Mouse (Mus musculus) neural tube, embryonic 11.5 days (tissue): ENCODE results near the gene Rhob. TPM values are rescaled to one million over a fixed set of nuclear protein-coding genes. Genes with fewer than 3 reads are reported as not detected.
A peak's percentile ranks its signal among the peaks of the same experiment; 100 is the strongest.

Experiments
- ATAC-seq: fragments of 200-750 bp; cut with Nextera tagmentation; 2 replicates; pipeline ENCODE4 v1.8.0; 2017; ENCODE audit warnings: moderate number of reproducible peaks, mild to moderate bottlenecking, moderate TSS enrichment, moderate library complexity; ENCODE audit not compliant: insufficient read depth, low FRiP score, low TSS enrichment
- DNase-seq: peaks from one replicate; pipeline ENCODE4 v3.0.0-alpha.2; 2015; ENCODE audit warnings: low spot score
- H3K27ac ChIP-seq: fragments of 300-500 bp; sonication (generic); 2 replicates; pipeline ENCODE4 v1.5.1; 2014; ENCODE audit warnings: low read depth, mild to moderate bottlenecking, low read length
- H3K27me3 ChIP-seq: fragments of 300-500 bp; sonication (generic); 2 replicates; pipeline ENCODE4 v1.6.1; 2014; ENCODE audit warnings: mild to moderate bottlenecking, low read length, mixed read lengths; ENCODE audit not compliant: control insufficient read depth, insufficient read depth
- H3K36me3 ChIP-seq: fragments of 300-500 bp; sonication (generic); 2 replicates; pipeline ENCODE4 v1.6.1; 2014; ENCODE audit warnings: mild to moderate bottlenecking, low read length, moderate library complexity, mixed read lengths; ENCODE audit not compliant: control insufficient read depth, insufficient read depth
- H3K4me1 ChIP-seq: fragments of 300-500 bp; sonication (generic); 2 replicates; pipeline ENCODE4 v1.6.1; 2014; ENCODE audit warnings: low read length, mixed read lengths; ENCODE audit not compliant: control insufficient read depth, insufficient read depth
- H3K4me2 ChIP-seq: fragments of 300-500 bp; sonication (generic); 2 replicates; pipeline ENCODE4 v1.6.1; 2014; ENCODE audit warnings: low read depth, mild to moderate bottlenecking, moderate library complexity
- H3K4me3 ChIP-seq: fragments of 300-500 bp; sonication (generic); 2 replicates; pipeline ENCODE4 v1.5.1; 2014; ENCODE audit warnings: low read depth, low read length
- H3K9ac ChIP-seq: fragments of 300-500 bp; sonication (generic); 2 replicates; pipeline ENCODE4 v1.6.1; 2014; ENCODE audit warnings: mild to moderate bottlenecking, low read length
- H3K9me3 ChIP-seq: fragments of 300-500 bp; sonication (generic); 2 replicates; pipeline ENCODE4 v1.6.1; 2016; ENCODE audit warnings: low read length; ENCODE audit not compliant: control insufficient read depth
- WGBS: fragments of 180-500 bp; shearing (Covaris S2); extraction: QIAGEN DNeasy Blood & Tissue Kit; methylation state at CpG from one replicate; pipeline ENCODE4 v1.1.7; 2014; 5-methylcytosine and 5-hydroxymethylcytosine counted together
- polyA plus RNA-seq: library from polyadenylated mRNA; unstranded; fragments of >200 nt; fragmentation: Nextera tagmentation; extraction: Ambion mirVana; gene quantifications from 2 replicates; pipeline ENCODE4 v1.2.1, GENCODE M21; 2014

Gene Rhob
- polyA plus RNA-seq, 1 experiment from 2014 or later, result 93.1 TPM

DNA sequence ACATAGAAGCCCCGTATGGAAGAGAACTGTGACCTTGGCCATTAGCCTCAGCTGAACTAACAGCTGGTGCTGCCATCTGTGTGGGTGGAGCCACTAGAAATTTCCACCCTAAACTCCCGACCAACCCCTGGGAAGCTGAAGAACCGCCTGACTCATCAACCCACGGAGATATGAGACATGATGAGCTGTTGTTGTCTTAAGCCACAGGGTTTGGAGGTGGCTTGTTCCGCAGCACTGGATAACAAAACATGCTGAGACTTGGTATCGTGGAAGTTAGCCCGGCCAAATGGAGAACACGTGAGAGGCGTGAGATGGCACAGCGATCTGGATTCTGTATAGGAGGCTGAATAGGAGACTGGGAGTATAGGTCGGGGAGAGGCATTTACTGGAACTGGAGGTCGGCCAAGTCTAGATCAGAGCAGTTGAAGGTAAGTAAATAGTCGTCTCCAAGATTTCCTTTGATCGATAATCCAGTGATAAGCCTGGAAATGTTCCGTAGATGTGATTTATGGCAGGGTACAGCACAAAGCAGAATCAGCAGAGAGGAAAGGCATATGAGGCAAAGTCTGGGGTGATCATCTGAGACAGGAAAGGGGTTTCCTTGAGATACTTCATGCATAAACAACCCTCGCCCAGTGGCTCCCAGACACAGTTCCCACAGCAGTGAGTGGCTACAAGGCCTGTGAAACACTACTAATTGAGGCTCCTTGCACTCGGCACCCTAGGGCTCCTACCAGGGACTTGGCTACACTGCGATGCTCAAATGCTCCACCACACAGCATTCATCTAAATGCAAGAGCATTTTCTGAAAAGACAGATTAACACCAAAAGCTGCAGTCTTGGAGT, 11.5 kb upstream of the Rhob start:
- Histone ChIP-seq H3K9ac (no peak overlapping the region), H3K9me3 (no peaks in the 10 kb centered on the region), H3K27me3 (no peaks in the 10 kb centered on the region), H3K4me3 (no peak overlapping the region), H3K4me1 (no peaks in the 10 kb centered on the region), H3K27ac (no peak overlapping the region), H3K36me3 (no peaks in the 10 kb centered on the region), H3K4me2 (no peak overlapping the region)
- ATAC-seq (no peak), DNase-seq (no peak)
- 69% methylated on average over 18 of the region's 18 CpGs for WGBS

DNA sequence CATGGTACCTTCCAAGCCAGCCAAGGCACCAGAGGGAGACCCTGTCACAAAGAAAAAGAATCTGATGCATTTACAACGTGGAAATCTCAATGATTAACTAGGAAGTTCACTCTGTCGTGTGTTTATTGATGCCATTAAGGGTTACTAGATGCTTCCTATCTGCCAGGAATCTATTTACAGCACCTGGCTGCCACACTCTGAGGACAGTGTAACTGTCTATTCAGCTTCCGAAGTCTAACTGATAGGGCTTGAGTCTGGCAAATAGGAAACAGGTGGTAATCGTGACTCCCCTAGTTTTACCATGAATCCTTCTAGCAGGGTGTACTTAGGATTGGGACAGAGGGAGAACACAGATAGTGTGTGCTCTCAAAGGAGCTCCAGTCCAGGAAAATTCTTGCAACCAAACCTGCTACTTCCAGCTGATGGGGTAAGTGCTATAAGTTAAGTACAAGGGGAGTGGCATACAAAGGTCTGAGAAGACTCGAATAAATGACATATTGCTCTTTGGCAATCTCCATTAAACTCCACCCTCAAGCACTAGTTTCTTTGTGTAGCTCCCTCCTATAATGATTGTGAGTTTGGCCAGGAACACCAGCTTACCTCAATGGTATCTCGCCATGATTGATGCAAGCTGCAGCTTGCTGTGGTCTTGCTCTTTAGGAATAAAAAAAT, 10.6 kb upstream of the Rhob start:
- no peaks in the 10 kb centered on the region for H3K4me1 ChIP-seq
- no peak overlapping the region for H3K4me3 ChIP-seq
- H3K9me3 ChIP-seq, result no peaks in the 10 kb centered on the region
- no peaks in the 10 kb centered on the region for H3K27me3 ChIP-seq
- WGBS, result 49% methylated on average over 6 of the region's 6 CpGs
- no peak overlapping the region for H3K4me2 ChIP-seq
- no peak for DNase-seq
- H3K9ac ChIP-seq, result no peak overlapping the region
- no peak for ATAC-seq
- no peaks in the 10 kb centered on the region for H3K36me3 ChIP-seq
- no peak overlapping the region for H3K27ac ChIP-seq

GRCm38 (mm10) chr12:8509693-8510092, 9.9 kb upstream of the Rhob start:
- 72% methylated on average over 5 of the region's 5 CpGs for WGBS
- no peak overlapping the region for H3K4me3 ChIP-seq

DNA sequence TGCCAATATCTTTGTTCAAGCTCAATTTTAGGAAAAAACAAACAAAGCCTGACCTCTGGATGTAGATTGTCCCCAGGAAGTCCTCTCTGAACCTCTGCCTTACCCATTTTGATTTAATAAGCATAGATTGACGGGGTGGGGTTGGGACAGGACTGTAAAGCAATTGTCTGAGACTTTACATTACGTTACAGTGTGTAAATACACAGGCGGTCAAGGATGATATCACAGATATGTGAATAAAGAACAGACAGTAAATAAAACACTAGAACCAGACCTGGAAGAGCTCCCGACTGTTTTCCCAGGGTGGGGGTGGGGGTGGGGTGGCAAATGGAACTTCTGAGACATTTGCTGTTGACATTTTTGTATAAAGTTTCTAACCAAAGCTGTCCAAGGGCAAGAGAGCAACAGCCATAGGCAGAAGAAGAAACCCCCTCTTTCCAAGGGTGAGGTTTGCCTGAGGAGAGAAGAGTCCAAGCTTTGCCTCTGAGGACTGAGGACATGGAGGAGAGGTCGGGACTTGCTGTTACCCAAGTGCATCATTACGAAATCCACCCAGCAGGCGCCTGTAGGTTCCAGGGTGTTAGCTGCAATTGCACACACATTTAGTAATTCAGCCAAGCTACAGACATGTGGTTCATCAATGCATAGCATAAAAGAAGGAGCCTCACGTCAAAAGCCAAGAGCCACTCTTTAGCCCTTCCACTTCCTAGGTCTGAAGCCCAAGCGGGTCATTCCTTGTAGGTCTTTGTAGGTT, 7.3 kb upstream of the Rhob start:
- 80% methylated on average over 9 of the region's 9 CpGs for WGBS
- Histone ChIP-seq H3K9ac (no peak overlapping the region), H3K27ac (no peak overlapping the region), H3K36me3 (no peaks in the 10 kb centered on the region), H3K4me1 (no peaks in the 10 kb centered on the region), H3K4me3 (no peak overlapping the region), H3K4me2 (no peak overlapping the region), H3K27me3 (no peaks in the 10 kb centered on the region), H3K9me3 (no peaks in the 10 kb centered on the region)
- ATAC-seq (no peak), DNase-seq (no peak)

More at GRCm38 (mm10) chr12:8509693-8510092, 9.9 kb upstream of the Rhob start:
- no peak overlapping the region for H3K27ac ChIP-seq
- H3K9ac ChIP-seq, result no peak overlapping the region
- H3K27me3 ChIP-seq, result no peaks in the 10 kb centered on the region
- H3K9me3 ChIP-seq, result no peaks in the 10 kb centered on the region
- no peaks in the 10 kb centered on the region for H3K4me1 ChIP-seq
- no peak overlapping the region for H3K4me2 ChIP-seq
- ATAC-seq, result no peak
- no peaks in the 10 kb centered on the region for H3K36me3 ChIP-seq
- DNase-seq, result no peak

- H3K36me3 ChIP-seq, result no peaks in the 10 kb centered on the region
- no peak overlapping the region for H3K4me3 ChIP-seq
- peaks cover 8% of the 10 kb centered on the region for H3K4me1 ChIP-seq
- ATAC-seq (no peak), DNase-seq (no peak)
- 91% methylated on average over 6 of the region's 6 CpGs for WGBS
- no peaks in the 10 kb centered on the region for H3K9me3 ChIP-seq
- no peak overlapping the region for H3K9ac ChIP-seq
- H3K27ac ChIP-seq, result no peak overlapping the region
- no peak overlapping the region for H3K4me2 ChIP-seq
- no peaks in the 10 kb centered on the region for H3K27me3 ChIP-seq
These were observed 4.3 kb upstream of the Rhob start for GRCm38 (mm10) chr12:8504131-8504530.

DNA sequence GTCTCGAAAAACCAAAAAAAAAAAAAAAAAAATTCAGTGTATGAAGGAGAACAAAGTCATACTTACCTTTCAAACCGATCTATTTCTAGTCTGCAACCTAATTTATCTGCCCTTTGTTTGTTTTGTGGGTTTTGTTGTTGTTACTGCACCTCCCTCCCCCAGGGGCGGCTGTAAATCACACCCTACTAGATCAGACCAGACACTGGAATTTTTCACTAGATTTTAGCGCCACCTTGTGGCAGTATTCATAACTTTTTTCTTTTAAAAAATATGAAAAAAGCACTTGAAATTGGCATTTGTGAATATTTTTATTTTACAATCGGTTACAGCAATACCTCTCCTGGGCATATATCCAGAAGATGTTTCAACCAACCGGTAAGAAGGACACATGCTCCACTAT, 2.7 kb upstream of the Rhob start:
- DNase-seq (peak; percentile 57), ATAC-seq (no peak)
- no peak overlapping the region for H3K9ac ChIP-seq
- H3K36me3 ChIP-seq, result no peaks in the 10 kb centered on the region
- H3K9me3 ChIP-seq, result no peaks in the 10 kb centered on the region
- peaks cover 10% of the 10 kb centered on the region for H3K4me1 ChIP-seq
- 10% methylated on average over 6 of the region's 6 CpGs for WGBS
- no peaks in the 10 kb centered on the region for H3K27me3 ChIP-seq
- no peak overlapping the region for H3K27ac ChIP-seq
- no peak overlapping the region for H3K4me2 ChIP-seq
- no peak overlapping the region for H3K4me3 ChIP-seq

DNA sequence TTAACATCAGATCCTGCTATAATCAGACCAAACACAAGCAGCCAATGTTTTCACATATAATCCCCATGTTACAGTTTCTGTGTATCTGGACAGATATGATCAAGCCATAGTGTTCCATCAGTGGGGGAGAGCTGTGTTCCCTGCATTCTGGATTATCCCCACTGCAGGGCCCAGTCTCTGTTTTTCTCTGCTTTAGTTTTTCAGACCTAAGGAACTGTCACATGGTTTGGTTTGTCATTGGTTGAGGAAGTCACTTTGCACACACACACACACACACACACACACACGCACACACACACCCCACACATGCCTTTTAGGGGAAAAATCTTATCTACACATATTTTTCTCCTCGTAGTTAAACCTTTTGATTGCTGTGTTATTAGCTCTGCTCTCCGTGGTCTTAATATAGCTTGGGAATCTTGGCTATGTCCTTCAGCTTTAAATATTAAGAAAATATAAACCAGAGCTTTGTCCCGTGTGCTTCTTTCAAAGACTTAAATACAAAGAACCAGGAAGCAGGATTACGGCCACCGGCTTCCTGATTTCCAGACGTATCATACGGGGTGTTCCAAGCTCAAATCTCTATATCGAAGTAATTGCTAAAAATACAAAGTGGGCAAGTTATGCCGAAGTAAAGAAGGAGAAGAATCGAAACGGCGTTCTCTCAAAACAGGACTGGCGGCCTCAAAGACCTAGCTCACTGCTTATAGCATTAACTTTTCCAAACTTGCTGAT, 1.9 kb upstream of the Rhob start:
- WGBS, result 93% methylated on average over 14 of the region's 14 CpGs
- no peak for ATAC-seq
- Histone ChIP-seq H3K27me3 (no peaks in the 10 kb centered on the region), H3K4me1 (peaks cover 16% of the 10 kb centered on the region), H3K27ac (no peak overlapping the region), H3K9me3 (no peaks in the 10 kb centered on the region), H3K36me3 (no peaks in the 10 kb centered on the region), H3K4me2 (no peak overlapping the region), H3K4me3 (no peak overlapping the region), H3K9ac (no peak overlapping the region)
- DNase-seq, result no peak
